Mouse (Mus musculus) heart, embryonic 16.5 days (tissue): Measurements from ENCODE around the gene Slc12a3. TPM values are rescaled to one million over a fixed set of nuclear protein-coding genes. Genes with fewer than 3 reads are reported as not detected.
"Not testable (repeated sequence)": the region's sequence is repeated elsewhere in the genome, so short reads cannot be mapped to it uniquely, and the experiment has no call there.

Experiments used
- ATAC-seq: fragments of 200-750 bp; cut with Nextera tagmentation; replicated peaks from 2 replicates; pipeline ENCODE4 v1.8.0; 2017; ENCODE audit warnings: moderate number of reproducible peaks; ENCODE audit not compliant: insufficient read depth, low FRiP score; ENCODE audit errors: extremely low read depth
- H3K27ac ChIP-seq: fragments of 300-500 bp; sonication (generic); 2 replicates; pipeline ENCODE4 v1.5.1; 2014; ENCODE audit warnings: mild to moderate bottlenecking, low read length, control low read depth, moderate library complexity
- H3K27me3 ChIP-seq: fragments of 300-500 bp; sonication (generic); 2 replicates; pipeline ENCODE4 v1.6.1; 2014; ENCODE audit warnings: low read length, mixed read lengths; ENCODE audit not compliant: control insufficient read depth, insufficient read depth
- H3K36me3 ChIP-seq: fragments of 300-500 bp; sonication (generic); 2 replicates; pipeline ENCODE4 v1.6.1; 2014; ENCODE audit not compliant: control insufficient read depth, insufficient read depth
- H3K4me1 ChIP-seq: fragments of 300-500 bp; sonication (generic); 2 replicates; pipeline ENCODE4 v1.6.1; 2014; ENCODE audit warnings: low read length, mixed read lengths; ENCODE audit not compliant: control insufficient read depth, insufficient read depth
- H3K4me2 ChIP-seq: fragments of 300-500 bp; sonication (generic); 2 replicates; pipeline ENCODE4 v1.6.1; 2014; ENCODE audit warnings: low read depth, mild to moderate bottlenecking, control low read depth, low read length
- H3K4me3 ChIP-seq: fragments of 300-500 bp; sonication (generic); 2 replicates; pipeline ENCODE4 v1.5.1; 2014; ENCODE audit warnings: mild to moderate bottlenecking, control low read depth, low read length
- H3K9ac ChIP-seq: fragments of 300-500 bp; sonication (generic); 2 replicates; pipeline ENCODE4 v1.6.1; 2014; ENCODE audit warnings: low read length, control low read depth
- H3K9me3 ChIP-seq: fragments of 300-500 bp; sonication (generic); replicated peaks from 2 replicates; pipeline ENCODE4 v1.6.1; 2016; ENCODE audit warnings: low read length; ENCODE audit not compliant: control insufficient read depth
- WGBS: fragments of 180-500 bp; shearing (Covaris S2); extraction: QIAGEN DNeasy Blood & Tissue Kit; methylation state at CpG from one replicate; pipeline ENCODE4 v1.1.7; 2014; 5-methylcytosine and 5-hydroxymethylcytosine counted together
- polyA plus RNA-seq: library from polyadenylated mRNA; unstranded; fragments of >200 nt; fragmentation: Nextera tagmentation; extraction: Ambion mirVana; gene quantifications from 2 replicates; pipeline ENCODE4 v1.2.1, GENCODE M21; 2015

The Slc12a3 gene
- polyA plus RNA-seq, 1 experiment from 2014 or later, result not detected

- Histone ChIP-seq H3K27me3 (no peaks in the 10 kb centered on the region), H3K9ac (no peak overlapping the region), H3K36me3 (peaks cover 48% of the 10 kb centered on the region), H3K9me3 (no peaks in the 10 kb centered on the region), H3K4me1 (peaks cover 2% of the 10 kb centered on the region; the same call in 1 of the 2 replicates), H3K4me3 (no peak overlapping the region), H3K27ac (no peak overlapping the region), H3K4me2 (no peak overlapping the region)
- ATAC-seq, result no peak
- WGBS, result 80% methylated on average over 6 of the region's 6 CpGs
Measured at GRCm38 (mm10) chr8:94395851-94396540, 67.0 kb downstream of the Slc12a3 start.

DNA sequence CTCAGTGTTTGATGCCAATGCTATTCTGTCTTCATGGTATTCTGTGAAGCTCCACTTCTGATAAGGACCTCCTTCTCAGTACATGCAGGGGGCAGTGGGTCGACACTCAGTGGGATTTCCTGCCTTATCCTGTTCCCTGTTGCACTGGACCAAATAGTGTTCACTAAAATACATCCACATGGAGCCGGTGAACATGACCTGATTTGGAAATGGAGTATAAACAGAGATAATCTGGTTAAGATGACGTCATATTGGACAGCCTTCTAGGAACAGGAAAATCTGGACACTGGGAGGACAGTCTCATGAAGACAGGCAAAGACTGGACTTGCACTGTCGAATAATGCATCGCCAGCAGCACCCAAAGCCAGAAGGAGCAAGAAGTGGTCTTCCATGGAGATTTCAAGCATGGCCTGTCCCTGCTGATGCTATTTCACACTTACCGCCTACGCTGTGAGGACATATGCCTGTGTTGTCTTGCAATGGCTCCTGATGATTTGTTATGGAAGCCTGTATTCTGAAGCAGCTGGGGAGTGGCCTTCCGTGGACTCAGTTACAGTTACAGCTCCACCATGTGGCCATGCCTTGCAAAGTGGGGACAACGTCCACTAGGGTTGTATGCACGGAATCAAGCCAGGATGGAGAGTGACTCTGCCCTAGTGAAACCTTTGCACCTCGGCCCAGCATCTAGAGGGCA is 68.1 kb downstream of the Slc12a3 start:
- 51% methylated on average over 11 of the region's 11 CpGs for WGBS
- Histone ChIP-seq H3K9me3 (no peaks in the 10 kb centered on the region), H3K4me1 (peaks cover 2% of the 10 kb centered on the region; the same call in 1 of the 2 replicates), H3K27me3 (no peaks in the 10 kb centered on the region), H3K36me3 (peaks cover 37% of the 10 kb centered on the region), H3K4me2 (no peak overlapping the region), H3K27ac (no peak overlapping the region), H3K4me3 (no peak overlapping the region), H3K9ac (no peak overlapping the region)
- peak; percentile 55; the same call in 1 of the 2 replicates for ATAC-seq

- no peak for ATAC-seq
- no peaks in the 10 kb centered on the region for H3K27me3 ChIP-seq
- H3K36me3 ChIP-seq, result peaks cover 25% of the 10 kb centered on the region
- no peaks in the 10 kb centered on the region for H3K9me3 ChIP-seq
- 68% methylated on average over 6 of the region's 6 CpGs for WGBS
- no peak overlapping the region for H3K27ac ChIP-seq
- H3K4me2 ChIP-seq, result no peak overlapping the region
- H3K9ac ChIP-seq, result no peak overlapping the region
- H3K4me1 ChIP-seq, result no peaks in the 10 kb centered on the region; the same call in 1 of the 2 replicates
- H3K4me3 ChIP-seq, result no peak overlapping the region
Measured at GRCm38 (mm10) chr8:94398587-94398986, 69.6 kb downstream of the Slc12a3 start.

DNA sequence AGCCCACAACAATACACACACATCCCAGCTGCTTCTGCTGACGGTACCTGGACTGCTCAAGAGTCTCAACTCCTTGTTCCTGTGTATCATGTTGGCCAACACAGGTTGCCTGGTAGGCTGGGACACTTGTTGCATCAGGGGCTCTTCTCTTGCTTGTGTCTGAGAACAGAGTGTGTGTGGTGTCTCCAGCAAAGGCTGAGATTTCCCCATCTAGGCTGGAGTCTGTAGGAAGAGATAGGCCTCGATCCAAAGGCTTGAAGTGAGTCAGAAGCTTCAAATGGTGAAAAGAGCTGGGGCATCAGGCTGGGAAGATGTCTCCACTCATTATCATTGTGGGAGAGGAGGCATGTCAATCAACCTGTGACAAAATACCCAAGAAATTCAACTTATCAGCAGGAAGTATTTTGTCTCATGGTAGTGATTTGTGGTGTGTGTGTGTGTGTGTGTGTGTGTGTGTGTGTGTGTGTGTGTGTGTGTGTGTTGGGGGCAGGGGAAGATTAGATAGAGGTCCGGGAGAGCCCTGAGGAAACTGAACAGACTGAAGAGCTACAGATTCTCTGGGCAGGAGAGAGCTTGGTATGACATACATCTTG is 70.5 kb downstream of the Slc12a3 start:
- Histone ChIP-seq H3K36me3 (peaks cover 17% of the 10 kb centered on the region), H3K27ac (no peak overlapping the region), H3K4me2 (no peak overlapping the region), H3K9ac (no peak overlapping the region), H3K9me3 (no peaks in the 10 kb centered on the region), H3K27me3 (no peaks in the 10 kb centered on the region), H3K4me1 (no peaks in the 10 kb centered on the region; the same call in 1 of the 2 replicates), H3K4me3 (no peak overlapping the region)
- ATAC-seq, result no peak
- 48% methylated on average over 3 of the region's 3 CpGs for WGBS

- not testable (repeated sequence) for H3K9me3 ChIP-seq, H3K4me2 ChIP-seq, H3K4me3 ChIP-seq, H3K27me3 ChIP-seq, H3K27ac ChIP-seq, H3K4me1 ChIP-seq, ATAC-seq, H3K9ac ChIP-seq
- WGBS, result 76% methylated on average over 2 of the region's 2 CpGs
- H3K36me3 ChIP-seq, result peaks cover 12% of the 10 kb centered on the region
Measured at GRCm38 (mm10) chr8:94399957-94400356, 71.0 kb downstream of the Slc12a3 start.

GRCm38 (mm10) chr8:94408443-94409080 is 79.6 kb downstream of the Slc12a3 start:
- Histone ChIP-seq H3K4me3 (no peak overlapping the region), H3K4me1 (peaks cover 8% of the 10 kb centered on the region), H3K36me3 (no peaks in the 10 kb centered on the region), H3K9me3 (no peaks in the 10 kb centered on the region), H3K27me3 (no peaks in the 10 kb centered on the region), H3K4me2 (no peak overlapping the region), H3K9ac (no peak overlapping the region), H3K27ac (no peak overlapping the region)
- WGBS, result 29% methylated on average over 8 of the region's 8 CpGs
- peak; percentile 43; the same call in 1 of the 2 replicates for ATAC-seq

GRCm38 (mm10) chr8:94409523-94409922 is 80.5 kb downstream of the Slc12a3 start:
- no peak overlapping the region for H3K27ac ChIP-seq
- H3K4me3 ChIP-seq, result no peak overlapping the region
- no peak overlapping the region for H3K9ac ChIP-seq
- no peaks in the 10 kb centered on the region for H3K36me3 ChIP-seq
- ATAC-seq, result no peak
- H3K9me3 ChIP-seq, result no peaks in the 10 kb centered on the region
- H3K4me2 ChIP-seq, result no peak overlapping the region
- H3K4me1 ChIP-seq, result peaks cover 8% of the 10 kb centered on the region
- no peaks in the 10 kb centered on the region for H3K27me3 ChIP-seq
- WGBS, result 89% methylated on average over 7 of the region's 7 CpGs

DNA sequence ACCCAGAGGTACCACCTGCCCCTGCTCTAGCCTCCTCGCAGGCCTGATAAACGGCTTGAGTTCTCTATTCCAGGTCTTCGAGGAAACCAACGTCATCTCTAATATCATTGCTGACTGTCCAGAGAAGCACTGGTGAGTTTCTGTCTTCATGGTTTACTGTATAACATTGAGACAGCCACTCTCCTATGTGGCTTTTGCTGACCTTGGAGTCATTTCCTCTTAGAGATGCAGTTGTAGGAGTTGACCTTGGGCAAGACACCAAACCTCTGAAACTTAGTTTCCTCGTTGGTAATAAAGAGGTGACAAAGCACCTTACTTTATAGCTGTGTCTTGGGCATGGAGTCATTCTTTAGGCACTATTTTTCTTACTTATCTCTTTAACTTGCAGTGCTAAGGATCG is 83.5 kb downstream of the Slc12a3 start:
- H3K27me3 ChIP-seq, result no peaks in the 10 kb centered on the region
- H3K9me3 ChIP-seq, result no peaks in the 10 kb centered on the region
- no peak overlapping the region for H3K4me2 ChIP-seq
- peaks cover 8% of the 10 kb centered on the region for H3K4me1 ChIP-seq
- no peak overlapping the region for H3K9ac ChIP-seq
- ATAC-seq, result no peak
- H3K4me3 ChIP-seq, result no peak overlapping the region
- no peaks in the 10 kb centered on the region for H3K36me3 ChIP-seq
- WGBS, result 74% methylated on average over 6 of the region's 6 CpGs
- no peak overlapping the region for H3K27ac ChIP-seq
